8 mouse cellular contexts compared by ENCODE assay signal in the genomic region with DNA sequence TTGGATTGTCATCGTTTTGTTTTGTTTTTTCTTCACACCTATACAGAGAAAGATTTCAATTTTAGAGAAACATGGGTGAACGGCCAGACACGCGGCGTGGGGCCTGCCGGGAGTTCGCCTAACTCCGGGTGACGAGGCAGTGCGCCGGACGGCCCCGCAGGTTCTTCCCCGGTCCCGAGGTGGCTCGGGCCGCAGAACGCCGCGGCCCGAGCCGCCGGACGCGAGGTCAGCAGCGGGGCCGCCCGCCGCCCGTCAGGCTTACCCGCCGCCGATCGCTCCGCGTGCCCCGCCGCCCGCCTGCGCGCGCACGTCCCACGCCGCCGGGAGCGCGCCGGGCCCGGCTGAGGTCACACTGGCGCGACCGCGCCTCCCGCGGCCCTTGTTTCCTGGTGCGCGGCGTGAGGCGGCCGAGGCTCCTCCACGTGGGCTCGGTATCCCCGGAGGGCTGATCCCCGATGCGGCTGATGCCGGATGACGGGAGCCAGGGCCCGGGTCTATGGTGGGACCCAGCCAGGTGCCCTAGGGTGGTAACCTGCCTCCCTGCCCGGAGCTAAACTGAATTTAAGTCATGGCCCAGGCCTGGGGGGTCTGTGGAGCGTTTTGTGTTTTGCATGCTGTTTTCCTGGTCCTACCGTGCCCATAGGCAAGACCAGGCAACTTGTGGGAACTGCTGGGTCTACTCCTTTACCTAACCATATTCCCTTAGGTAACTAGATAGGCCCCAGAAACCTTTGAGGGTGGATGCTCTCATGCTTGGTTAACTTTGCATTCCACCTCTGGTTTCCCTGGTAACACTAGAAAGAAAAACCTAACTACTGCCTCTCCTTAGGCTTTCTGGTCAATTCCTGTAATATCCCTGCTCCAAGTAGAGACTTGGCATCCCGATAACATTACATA. TPM values are rescaled to one million over a fixed set of nuclear protein-coding genes. Genes with fewer than 3 reads are reported as not detected.
DNase-seq lines count a peak whose midpoint lies in the region; ATAC-seq and TF ChIP-seq lines count a peak whose summit lies in the region.

TSS of gene Bcap29 (minus strand) at position 316 of the 897 bp plus-strand sequence.

- DNase-seq in G1E (ENCODE audit: low spot score) = peak; percentile 94
- peak; percentile 76 for DNase-seq in cerebellum, adult 11-12 months
- DNase-seq in heart, postnatal 25 days (ENCODE audit: low spot score) = peak; percentile 63
- DNase-seq in layer of hippocampus, adult 2 months (ENCODE audit: low spot score in 2 of 2) = peak in 1 of 2 experiments; percentile 62
- DNase-seq in lung, postnatal 0 days (ENCODE audit: low spot score) = peak; percentile 90
- peak; percentile 62 for DNase-seq in ovary, postnatal 14 days (ENCODE audit: low spot score)
- DNase-seq in thymus, postnatal 14 days = peak; percentile 82

- peak within 1 kb of the TSS; percentile 87 for H3K9ac ChIP-seq in forebrain, embryonic 15.5 days (replicated peaks)
- H3K9ac ChIP-seq in lung, postnatal 0 days (replicated peaks; ENCODE audit: low read depth) = peak within 1 kb of the TSS; percentile 68

- no peaks in the 10 kb centered on the region for H3K27me3 ChIP-seq in G1E (ENCODE audit: insufficient read depth, low read length)
- H3K27me3 ChIP-seq in forebrain, embryonic 15.5 days = no peaks in the 10 kb centered on the region
- no peaks in the 10 kb centered on the region for H3K27me3 ChIP-seq in lung, postnatal 0 days (replicated peaks; ENCODE audit: insufficient read depth, low read length)

- WGBS in forebrain, embryonic 15.5 days = 2% methylated on average over 67 of the region's 73 CpGs
- WGBS in lung, postnatal 0 days = 2% methylated on average over 65 of the region's 73 CpGs

- H3K4me1 ChIP-seq in G1E (ENCODE audit: insufficient read depth, low read depth, low read length) = peaks cover 34% of the 10 kb centered on the region
- H3K4me1 ChIP-seq in forebrain, embryonic 15.5 days = peaks cover 17% of the 10 kb centered on the region
- H3K4me1 ChIP-seq in lung, postnatal 0 days (ENCODE audit: insufficient read depth, low read depth, low read length) = no peaks in the 10 kb centered on the region; the same call in 1 of the 2 replicates

- H3K9me3 ChIP-seq in G1E (replicated peaks) = no peaks in the 10 kb centered on the region
- H3K9me3 ChIP-seq in forebrain, embryonic 15.5 days = no peaks in the 10 kb centered on the region
- H3K9me3 ChIP-seq in lung, postnatal 0 days (ENCODE audit: low read length) = no peaks in the 10 kb centered on the region

- intact Hi-C loops in heart, postnatal 25 days (cut with DNase I) = loop anchor here (1.0 kb wide), 1 partner anchor 20 kb away; the partner anchor contains the start of genes Cog5 and Dus4l

- peak within 1 kb of the TSS; percentile 85 for H3K4me2 ChIP-seq in forebrain, embryonic 15.5 days (replicated peaks)
- peak within 1 kb of the TSS; percentile 77 for H3K4me2 ChIP-seq in lung, postnatal 0 days (replicated peaks; ENCODE audit: low read depth, low read length)

- ATAC-seq in G1E (ENCODE audit: extremely low read depth, insufficient number of reproducible peaks, low FRiP score, poor library complexity, severe bottlenecking) = peak; percentile 40; the same call in 1 of the 2 replicates
- ATAC-seq in forebrain, embryonic 15.5 days (replicated peaks) = peak; percentile 89
- peak; percentile 98 for ATAC-seq in lung, postnatal 0 days

- H3K4me3 ChIP-seq in G1E (ENCODE audit: low read depth, low read length) = peak within 1 kb of the TSS; percentile 77
- peak within 1 kb of the TSS; percentile 72 for H3K4me3 ChIP-seq in forebrain, embryonic 15.5 days
- peak within 1 kb of the TSS; percentile 63 for H3K4me3 ChIP-seq in layer of hippocampus, adult 2 months
- peak within 1 kb of the TSS; percentile 56 for H3K4me3 ChIP-seq in lung, postnatal 0 days (ENCODE audit: low read depth, low read length)

- no peak for TF ChIP-seq EP300 in lung, postnatal 0 days (IDR thresholded peaks at IDR 0.05)

- peak within 1 kb of the TSS; percentile 68 for H3K27ac ChIP-seq in forebrain, embryonic 15.5 days (replicated peaks)
- peak within 1 kb of the TSS; percentile 93 for H3K27ac ChIP-seq in layer of hippocampus, adult 2 months
- H3K27ac ChIP-seq in lung, postnatal 0 days (ENCODE audit: low read length) = peak within 1 kb of the TSS; percentile 68

- no peak for TF ChIP-seq CTCF in G1E (IDR thresholded peaks at IDR 0.05; ENCODE audit: low read depth, low read length)
- no peak for TF ChIP-seq CTCF in layer of hippocampus, adult 2 months (conservative IDR thresholded peaks at IDR 0.05)
- TF ChIP-seq CTCF in lung, postnatal 0 days (IDR thresholded peaks at IDR 0.05) = no peak

- H3K36me3 ChIP-seq in G1E (replicated peaks) = peaks cover 43% of the 10 kb centered on the region
- no peaks in the 10 kb centered on the region for H3K36me3 ChIP-seq in forebrain, embryonic 15.5 days
- no peaks in the 10 kb centered on the region for H3K36me3 ChIP-seq in lung, postnatal 0 days (ENCODE audit: insufficient read depth, low read length)

RNA-seq across cellular contexts. Expression of gene Bcap29, which starts in this region (rescaled TPM):
- total RNA-seq in G1E (2014; fragmentation: Nextera tagmentation) (90.5 and 94.3 TPM in 2 replicates), G1E (2017) (46.6 and 47.6 TPM in 2 replicates)
- 28.3 and 37.5 TPM in 2 replicates for polyA plus RNA-seq in G1E (2012)
- 27.3 and 27.6 TPM in 2 replicates for polyA plus RNA-seq in forebrain, embryonic 15.5 days (2015; fragmentation: Nextera tagmentation; extraction: Ambion mirVana)
- 10 to 100 TPM; 30.6 to 34.5 TPM for total RNA-seq in heart, postnatal 25 days (2021)
- 10 to 100 TPM; 38.5 to 39.6 TPM for total RNA-seq in layer of hippocampus, adult 2 months (2021)
- polyA plus RNA-seq in lung, postnatal 0 days (2015; fragmentation: Nextera tagmentation; extraction: Ambion mirVana) = 30.1 and 30.3 TPM in 2 replicates

Comparison
In these comparisons a context has a peak if more than half of its experiments do, and no peak if none do; other contexts are left out.
1. ATAC-seq: peak in every context shown above with its lines; median percentile 98 in lung, postnatal 0 days; 89 in forebrain, embryonic 15.5 days; 40 in G1E.